Mouse (Mus musculus) C2C12 (cell line): Measurements from ENCODE around the gene Maz.

Source experiments
- CTCF ChIP-seq: IDR thresholded peaks from one replicate; pipeline ENCODE4 v1.5.1; 2011; ENCODE audit not compliant: control insufficient read depth, insufficient read depth, insufficient read length
- MAX ChIP-seq: IDR thresholded peaks from one replicate; pipeline ENCODE4 v1.6.1; 2011; ENCODE audit warnings: mild to moderate bottlenecking, control low read depth
- MYOD1 ChIP-seq: IDR thresholded peaks from one replicate; pipeline ENCODE4 v1.6.1; 2011; ENCODE audit warnings: low read depth; ENCODE audit not compliant: control insufficient read depth, insufficient read length
- USF1 ChIP-seq: IDR thresholded peaks from one replicate; pipeline ENCODE4 v1.6.1; 2011; ENCODE audit warnings: low read depth, mild to moderate bottlenecking, control low read depth, moderate library complexity

DNA sequence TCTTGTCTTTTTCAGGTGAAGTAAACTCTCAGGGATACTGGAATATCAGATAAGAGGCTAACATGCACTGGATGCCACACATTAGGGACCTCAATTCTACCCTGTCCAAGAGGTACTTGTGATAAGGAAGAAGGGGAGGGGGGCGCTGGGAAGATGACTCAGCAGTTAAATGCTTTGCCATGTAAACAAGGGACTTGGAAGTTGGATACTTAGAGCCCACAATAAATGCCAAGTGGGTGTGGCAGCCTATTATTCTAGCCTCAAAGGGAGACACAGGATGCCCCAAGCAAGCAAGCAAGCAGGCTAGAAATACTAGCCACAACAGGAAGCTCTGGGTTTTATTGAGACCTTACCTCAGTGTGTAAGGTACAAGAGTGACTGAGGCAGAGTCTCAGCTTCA is 4.4 kb upstream of the Maz start:
- TF ChIP-seq USF1 (no peak), CTCF (no peak), MYOD1 (no peak), MAX (no peak)
